27 mouse cellular contexts compared by ENCODE assay signal in the genomic region with DNA sequence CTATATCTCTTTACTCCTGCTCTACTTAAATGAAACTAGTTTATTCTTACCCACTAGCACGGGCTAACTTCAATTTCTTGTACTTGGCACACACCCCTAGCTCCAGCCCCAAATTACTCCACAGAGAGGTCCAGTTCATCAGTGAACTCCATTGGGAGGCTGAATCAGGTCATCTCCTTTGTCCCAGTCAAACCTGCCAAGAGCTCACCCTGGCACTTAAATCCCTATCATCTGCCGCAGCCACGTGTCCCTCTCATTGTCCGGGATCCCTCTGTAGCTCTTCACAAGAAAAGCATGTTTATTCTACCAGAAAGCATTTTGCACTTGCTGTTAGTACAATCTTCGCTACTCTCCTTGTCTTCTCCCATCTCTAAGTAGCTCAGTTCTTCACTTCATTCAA. TPM values are rescaled to one million over a fixed set of nuclear protein-coding genes. Genes with fewer than 3 reads are reported as not detected.
DNase-seq lines count a peak whose midpoint lies in the region; ATAC-seq and TF ChIP-seq lines count a peak whose summit lies in the region.
"Had no signal": no experiment of that assay in that cellular context is flagged by ENCODE, and none has a peak within 500 bp of the region (broad histone marks: within the 10 kb centered on the region; RNA-seq: fewer than 3 reads in every experiment).

No protein-coding gene starts in this region.

- no peaks in the 10 kb centered on the region for H3K36me3 ChIP-seq in liver, adult 2 months (ENCODE audit: control insufficient read depth, insufficient read depth, low read length)
- no peaks in the 10 kb centered on the region for H3K36me3 ChIP-seq in liver, embryonic 11.5 days (ENCODE audit: control insufficient read depth, insufficient read depth, low read length)
- no peaks in the 10 kb centered on the region for H3K36me3 ChIP-seq in forebrain, embryonic 10.5 days (replicated peaks)
- H3K36me3 ChIP-seq: G1E; hindbrain, embryonic 10.5 days; hindbrain, embryonic 13.5 days; intestine, embryonic 15.5 days had no signal

- peak; percentile 46 for DNase-seq in liver, adult 2 months (ENCODE audit: extremely low read depth, low read depth, low spot score)
- no peak for DNase-seq in liver, embryonic 11.5 days (ENCODE audit: low spot score)
- peak; percentile 70 to 80 for DNase-seq in cerebellum, adult 18-20 months
- DNase-seq in cerebellum, adult 9-10 months: peak; percentile 84
- DNase-seq in cerebellum, postnatal 36 days: peak; percentile 66
- DNase-seq in adrenal gland, adult 2 months: no peak
- no peak for DNase-seq in forebrain, embryonic 10.5 days (ENCODE audit: extremely low spot score, low spot score)
- DNase-seq in adrenal gland, postnatal 36 days: no peak
- DNase-seq: adrenal gland, adult 8-10 months; adrenal gland, postnatal 25 days; B cell, adult 2 months; forebrain, postnatal 0 days; gastrocnemius, adult 2 months; gastrocnemius, postnatal 14 days; heart, adult 11 months; heart, postnatal 36 days; kidney, adult 11 months; kidney, adult 8-10 months had no signal

- no peak overlapping the region for H3K27ac ChIP-seq in liver, adult 2 months (replicated peaks; ENCODE audit: insufficient read depth, low read depth, low read length)
- no peak overlapping the region for H3K27ac ChIP-seq in liver, embryonic 11.5 days (ENCODE audit: low read depth, low read length)
- no peak overlapping the region for H3K27ac ChIP-seq in forebrain, embryonic 10.5 days
- H3K27ac ChIP-seq: gastrocnemius, adult 2 months; hindbrain, embryonic 10.5 days; hindbrain, embryonic 13.5 days; intestine, embryonic 15.5 days had no signal

- no peak overlapping the region for H3K4me3 ChIP-seq in liver, adult 2 months (ENCODE audit: insufficient read depth, low read depth, low read length)
- H3K4me3 ChIP-seq in liver, embryonic 11.5 days (ENCODE audit: low read depth, low read length): no peak overlapping the region
- H3K4me3 ChIP-seq in forebrain, embryonic 10.5 days: no peak overlapping the region
- H3K4me3 ChIP-seq: gastrocnemius, adult 2 months; hindbrain, embryonic 10.5 days; hindbrain, embryonic 13.5 days; intestine, embryonic 15.5 days had no signal

- no peaks in the 10 kb centered on the region for H3K79me2 ChIP-seq in liver, adult 2 months (ENCODE audit: control insufficient read depth, insufficient read depth, low read length)

- no peak for TF ChIP-seq POLR2A in liver, adult 2 months (IDR thresholded peaks at IDR 0.05; ENCODE audit: extremely low read depth, insufficient read depth, low read length)

- WGBS in liver, adult 2 months: 74% methylated on average over 5 of the region's 5 CpGs
- WGBS in liver, embryonic 11.5 days: 82% methylated on average over 5 of the region's 5 CpGs
- WGBS in forebrain, embryonic 10.5 days: 92% methylated on average over 5 of the region's 5 CpGs

- no peak overlapping the region for H3K9ac ChIP-seq in liver, adult 2 months (ENCODE audit: low read depth, low read length)
- H3K9ac ChIP-seq in liver, embryonic 11.5 days (ENCODE audit: low read depth, low read length): no peak overlapping the region
- H3K9ac ChIP-seq: forebrain, postnatal 0 days; hindbrain, embryonic 13.5 days; intestine, embryonic 15.5 days had no signal

- H3K4me2 ChIP-seq in liver, embryonic 11.5 days: no peak overlapping the region
- H3K4me2 ChIP-seq: heart, embryonic 11.5 days; hindbrain, embryonic 13.5 days; intestine, embryonic 15.5 days had no signal

- TF ChIP-seq CTCF in liver, adult 2 months (IDR thresholded peaks at IDR 0.05; ENCODE audit: low read depth, low read length): no peak

- H3K4me1 ChIP-seq in liver, adult 2 months (ENCODE audit: control insufficient read depth, insufficient read depth, low read length): no peaks in the 10 kb centered on the region
- no peaks in the 10 kb centered on the region for H3K4me1 ChIP-seq in liver, embryonic 11.5 days (replicated peaks; ENCODE audit: control insufficient read depth, insufficient read depth, low read length)
- H3K4me1 ChIP-seq in forebrain, embryonic 10.5 days: no peaks in the 10 kb centered on the region
- H3K4me1 ChIP-seq: hindbrain, embryonic 10.5 days; hindbrain, embryonic 13.5 days; intestine, embryonic 15.5 days had no signal

- no peak for ATAC-seq in liver, embryonic 11.5 days (replicated peaks; ENCODE audit: low FRiP score)
- ATAC-seq: forebrain, embryonic 14.5 days; forebrain, postnatal 0 days; hindbrain, embryonic 16.5 days; intestine, embryonic 15.5 days; Patski had no signal

- no peaks in the 10 kb centered on the region for H3K27me3 ChIP-seq in liver, adult 2 months (ENCODE audit: control insufficient read depth, insufficient read depth, low read length)
- no peaks in the 10 kb centered on the region for H3K27me3 ChIP-seq in liver, embryonic 11.5 days (replicated peaks; ENCODE audit: control insufficient read depth, insufficient read depth, low read length)
- no peaks in the 10 kb centered on the region for H3K27me3 ChIP-seq in forebrain, embryonic 10.5 days (ENCODE audit: poor library complexity, severe bottlenecking)
- H3K27me3 ChIP-seq: CH12.LX; hindbrain, embryonic 13.5 days; intestine, embryonic 15.5 days; Patski had no signal

- no peaks in the 10 kb centered on the region for H3K9me3 ChIP-seq in liver, embryonic 11.5 days (ENCODE audit: control insufficient read depth, low read length)
- H3K9me3 ChIP-seq in forebrain, embryonic 10.5 days: no peaks in the 10 kb centered on the region
- H3K9me3 ChIP-seq: G1E; hindbrain, embryonic 10.5 days; hindbrain, embryonic 13.5 days; intestine, embryonic 15.5 days had no signal

RNA-seq across cellular contexts. Expression of gene Cadps2, which starts 17.4 kb away (rescaled TPM):
- total RNA-seq in liver, adult 2 months (2014; rRNA removed): 17.9 and 19.5 TPM in 2 replicates
- polyA plus RNA-seq in liver, adult 2 months (2012; rRNA removed): 2.7 TPM in 2 replicates
- polyA plus RNA-seq in liver, embryonic 11.5 days (2014; fragmentation: Nextera tagmentation; extraction: Ambion mirVana): 0.23 and 0.29 TPM in 2 replicates
- 1 to 10 TPM; 2.0 to 7.6 TPM for total RNA-seq in adrenal gland, adult 2 months (2021)
- polyA plus RNA-seq in adrenal gland, adult 2 months (2012; rRNA removed): 1.3 and 2.0 TPM in 2 replicates
- polyA plus RNA-seq in forebrain, embryonic 10.5 days (2016; fragmentation: Nextera tagmentation; extraction: Ambion mirVana): 2.8 and 2.9 TPM in 2 replicates
- total RNA-seq in adrenal gland, postnatal 36 days (2021): 1 to 10 TPM; 1.8 to 9.1 TPM
- total RNA-seq: CH12.LX had no signal
- polyA plus RNA-seq: G1E had no signal

Comparison
In these comparisons a context has a peak if more than half of its experiments do, and no peak if none do; other contexts are left out.
1. DNase-seq: peak in liver, adult 2 months (single experiment), cerebellum, adult 18-20 months (2 of 2), cerebellum, adult 9-10 months (single experiment) and cerebellum, postnatal 36 days (2 of 2); none in liver, embryonic 11.5 days (single experiment), adrenal gland, adult 2 months (single experiment), forebrain, embryonic 10.5 days (single experiment) and adrenal gland, postnatal 36 days (0 of 2).